Mouse (Mus musculus) hindbrain, embryonic 14.5 days (tissue): ENCODE results near the gene Popdc2. TPM values are rescaled to one million over a fixed set of nuclear protein-coding genes. Genes with fewer than 3 reads are reported as not detected.
"Not testable (repeated sequence)": the region's sequence is repeated elsewhere in the genome, so short reads cannot be mapped to it uniquely, and the experiment has no call there.

Source experiments
- ATAC-seq: fragments of 200-750 bp; cut with Nextera tagmentation; 2 replicates; pipeline ENCODE4 v1.8.0; 2017; ENCODE audit warnings: moderate number of reproducible peaks, mild to moderate bottlenecking, moderate TSS enrichment, moderate library complexity; ENCODE audit not compliant: low FRiP score
- DNase-seq: peaks from one replicate; pipeline ENCODE4 v3.0.0-alpha.2; 2015; ENCODE audit warnings: low spot score
- H3K27ac ChIP-seq: fragments of 300-500 bp; sonication (generic); 2 replicates; pipeline ENCODE4 v1.5.1; 2014; ENCODE audit warnings: mild to moderate bottlenecking, moderate library complexity
- H3K27me3 ChIP-seq: fragments of 300-500 bp; sonication (generic); 2 replicates; pipeline ENCODE4 v1.6.1; 2014; ENCODE audit warnings: mild to moderate bottlenecking, low read length, mixed read lengths; ENCODE audit not compliant: control insufficient read depth, insufficient read depth
- H3K36me3 ChIP-seq: fragments of 300-500 bp; sonication (generic); replicated peaks from 2 replicates; pipeline ENCODE4 v1.6.1; 2014; ENCODE audit not compliant: control insufficient read depth, insufficient read depth
- H3K4me1 ChIP-seq: fragments of 300-500 bp; sonication (generic); replicated peaks from 2 replicates; pipeline ENCODE4 v1.6.1; 2014; ENCODE audit warnings: antibody characterized with exemption, low read length, mixed read lengths; ENCODE audit not compliant: control insufficient read depth, insufficient read depth
- H3K4me2 ChIP-seq: fragments of 300-500 bp; sonication (generic); replicated peaks from 2 replicates; pipeline ENCODE4 v1.6.1; 2014; ENCODE audit warnings: mild to moderate bottlenecking, moderate library complexity
- H3K4me3 ChIP-seq: fragments of 300-500 bp; sonication (generic); replicated peaks from 2 replicates; pipeline ENCODE4 v1.5.1; 2014; ENCODE audit warnings: mild to moderate bottlenecking, low read length
- H3K9ac ChIP-seq: fragments of 300-500 bp; sonication (generic); 2 replicates; pipeline ENCODE4 v1.6.1; 2014
- H3K9me3 ChIP-seq: fragments of 300-500 bp; sonication (generic); 2 replicates; pipeline ENCODE4 v1.6.1; 2016; ENCODE audit warnings: low read length; ENCODE audit not compliant: control insufficient read depth
- WGBS: fragments of 180-500 bp; shearing (Covaris S2); extraction: QIAGEN DNeasy Blood & Tissue Kit; methylation state at CpG from one replicate; pipeline ENCODE4 v1.1.7; 2014; 5-methylcytosine and 5-hydroxymethylcytosine counted together
- polyA plus RNA-seq: library from polyadenylated mRNA; unstranded; fragments of >200 nt; fragmentation: Nextera tagmentation; extraction: Ambion mirVana; gene quantifications from 2 replicates; pipeline ENCODE4 v1.2.1, GENCODE M21; 2014

The Popdc2 gene
- polyA plus RNA-seq: 0.24 and 0.26 TPM in 2 replicates

DNA sequence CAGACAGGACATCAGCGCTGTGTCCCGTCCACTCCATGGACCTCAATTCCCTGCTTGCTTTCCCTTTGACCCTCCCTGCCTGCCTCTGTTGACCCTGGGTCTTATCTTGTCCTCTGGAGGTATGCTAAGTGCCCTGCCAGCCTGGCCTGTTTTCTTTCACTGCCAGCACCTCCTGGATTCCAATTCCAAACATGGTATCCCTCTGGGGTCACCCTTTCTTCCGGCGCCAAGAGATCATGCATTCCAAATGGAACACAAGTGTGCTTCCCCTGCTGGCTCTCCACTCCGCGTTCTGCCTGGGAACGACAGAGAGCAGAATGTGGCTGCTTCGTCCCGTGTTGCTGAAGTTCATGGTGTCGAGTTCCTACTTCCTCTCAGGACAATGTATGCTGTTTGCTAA lies at the start of gene Popdc2:
Popdc2 (plus strand) TSS at position 277 of the 400 bp plus-strand sequence.
- no peak within 1 kb of the TSS for H3K4me2 ChIP-seq
- 68% methylated on average over 10 of the region's 10 CpGs for WGBS
- H3K27me3 ChIP-seq: no peaks in the 10 kb centered on the region
- no peaks in the 10 kb centered on the region for H3K4me1 ChIP-seq
- no peak for DNase-seq
- no peak for ATAC-seq
- H3K4me3 ChIP-seq: no peak within 1 kb of the TSS
- H3K9ac ChIP-seq: no peak within 1 kb of the TSS
- no peaks in the 10 kb centered on the region for H3K9me3 ChIP-seq
- no peak within 1 kb of the TSS for H3K27ac ChIP-seq
- H3K36me3 ChIP-seq: no peaks in the 10 kb centered on the region

DNA sequence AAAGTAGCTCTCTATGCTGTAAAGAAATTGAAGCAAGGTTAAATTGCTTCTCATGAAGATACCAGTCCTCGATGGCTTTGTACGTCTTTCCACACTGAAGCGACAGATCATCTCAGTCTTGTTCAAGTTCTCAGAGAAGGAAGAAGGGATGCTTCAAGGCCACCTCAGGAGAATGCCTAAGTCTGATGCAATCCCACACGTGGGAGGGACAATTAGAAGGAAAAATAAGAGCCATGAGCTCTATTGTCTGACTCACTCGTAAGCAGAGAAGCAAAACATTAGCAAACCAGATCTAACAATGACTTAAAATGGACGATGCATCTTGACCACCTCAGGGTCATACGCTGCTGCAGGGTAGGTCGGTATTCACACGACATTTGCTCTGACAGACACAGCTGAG lies 43.5 kb upstream of the Popdc2 start:
- Histone ChIP-seq H3K4me2 (no peak overlapping the region), H3K27me3 (no peaks in the 10 kb centered on the region), H3K9ac (no peak overlapping the region), H3K27ac (no peak overlapping the region), H3K36me3 (no peaks in the 10 kb centered on the region), H3K4me1 (no peaks in the 10 kb centered on the region), H3K4me3 (no peak overlapping the region), H3K9me3 (no peaks in the 10 kb centered on the region)
- ATAC-seq (no peak), DNase-seq (no peak)
- 82% methylated on average over 9 of the region's 9 CpGs for WGBS

DNA sequence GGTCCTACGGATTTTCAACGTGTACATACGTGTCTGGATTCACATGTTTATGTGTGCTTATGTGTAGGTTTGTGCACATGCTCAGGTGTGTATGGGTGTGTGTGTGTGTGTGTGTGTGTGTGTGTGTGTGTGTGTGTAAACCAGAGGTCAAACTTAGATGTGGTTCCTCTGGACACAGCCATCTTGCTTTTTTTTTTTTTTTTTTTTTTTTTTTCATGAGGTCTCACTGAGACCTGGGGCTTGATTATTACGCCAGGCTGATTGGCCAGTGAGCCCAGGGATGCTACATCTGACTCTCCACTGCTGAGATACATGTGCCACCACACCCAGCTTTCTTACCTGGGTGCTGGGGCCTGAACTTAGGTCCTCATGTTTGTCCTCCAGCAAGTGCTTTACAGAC lies 42.9 kb upstream of the Popdc2 start:
- Histone ChIP-seq H3K4me2 (no peak overlapping the region), H3K27ac (no peak overlapping the region), H3K27me3 (no peaks in the 10 kb centered on the region), H3K4me1 (no peaks in the 10 kb centered on the region), H3K4me3 (no peak overlapping the region), H3K9ac (no peak overlapping the region), H3K36me3 (no peaks in the 10 kb centered on the region), H3K9me3 (no peaks in the 10 kb centered on the region)
- ATAC-seq (no peak), DNase-seq (no peak)
- WGBS: 89% methylated on average over 4 of the region's 4 CpGs

GRCm38 (mm10) chr16:38321452-38321935 lies 40.5 kb upstream of the Popdc2 start:
- Histone ChIP-seq H3K4me2 (peak overlapping the region; percentile 47), H3K9me3 (no peaks in the 10 kb centered on the region), H3K27ac (no peak overlapping the region), H3K27me3 (no peaks in the 10 kb centered on the region), H3K4me3 (peak overlapping the region; percentile 18; the same call in 1 of the 2 replicates), H3K4me1 (no peaks in the 10 kb centered on the region), H3K36me3 (no peaks in the 10 kb centered on the region), H3K9ac (peak overlapping the region; percentile 45; the same call in 1 of the 2 replicates)
- peak; percentile 77 for ATAC-seq
- peak; percentile 82 for DNase-seq
- 27% methylated on average over 15 of the region's 17 CpGs for WGBS

DNA sequence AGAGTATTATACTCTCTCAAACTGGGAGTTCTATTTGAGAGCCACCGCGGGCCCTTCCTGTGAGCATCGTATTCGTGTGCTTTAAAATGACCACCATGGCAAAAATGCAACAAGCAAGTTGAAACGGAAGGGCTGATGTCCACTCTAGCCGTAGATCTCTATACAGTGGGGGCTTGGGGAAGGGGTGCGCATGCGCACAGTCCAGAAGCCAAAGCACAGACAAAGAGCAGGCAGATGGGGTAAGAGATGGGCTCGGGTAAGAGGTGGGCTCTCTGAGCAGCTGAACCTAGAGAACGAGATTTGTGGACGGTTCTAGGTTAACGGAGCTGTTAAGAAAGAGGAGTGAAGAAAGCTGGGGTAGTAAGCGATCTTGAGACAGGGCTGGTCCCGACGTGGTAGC lies 37.7 kb upstream of the Popdc2 start:
- ATAC-seq (no peak), DNase-seq (no peak)
- Histone ChIP-seq H3K9ac (no peak overlapping the region), H3K27me3 (no peaks in the 10 kb centered on the region), H3K27ac (no peak overlapping the region), H3K4me3 (no peak overlapping the region), H3K9me3 (no peaks in the 10 kb centered on the region), H3K4me1 (no peaks in the 10 kb centered on the region), H3K36me3 (no peaks in the 10 kb centered on the region), H3K4me2 (no peak overlapping the region)
- 93% methylated on average over 15 of the region's 15 CpGs for WGBS

- Histone ChIP-seq H3K36me3 (no peaks in the 10 kb centered on the region), H3K9ac (no peak overlapping the region), H3K4me3 (no peak overlapping the region), H3K27ac (no peak overlapping the region), H3K4me1 (no peaks in the 10 kb centered on the region), H3K9me3 (no peaks in the 10 kb centered on the region), H3K27me3 (no peaks in the 10 kb centered on the region), H3K4me2 (no peak overlapping the region)
- ATAC-seq (no peak), DNase-seq (no peak)
- WGBS: 80% methylated on average over 11 of the region's 11 CpGs
Observed at GRCm38 (mm10) chr16:38326778-38327397, 35.1 kb upstream of the Popdc2 start.

DNA sequence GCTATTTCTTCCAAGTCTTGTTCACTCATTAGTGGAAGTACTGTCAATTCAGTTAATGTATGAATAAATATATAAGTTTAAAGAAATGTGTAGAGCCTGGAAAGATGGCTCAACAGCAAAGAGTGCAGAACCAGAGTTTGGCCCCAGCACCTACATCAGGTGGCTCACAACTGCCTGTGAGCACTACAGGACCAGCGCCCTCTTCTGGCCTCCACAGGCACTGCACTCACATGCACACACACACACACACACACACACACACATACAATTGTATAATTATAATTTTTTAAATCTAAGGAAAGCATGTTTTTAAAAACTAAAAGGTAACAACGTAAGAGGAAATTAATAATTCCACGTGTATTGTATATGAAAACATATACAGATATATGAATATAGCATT lies 32.7 kb upstream of the Popdc2 start:
- Histone ChIP-seq H3K27ac (no peak overlapping the region), H3K4me2 (no peak overlapping the region), H3K9me3 (no peaks in the 10 kb centered on the region), H3K36me3 (no peaks in the 10 kb centered on the region), H3K9ac (no peak overlapping the region), H3K4me3 (no peak overlapping the region), H3K4me1 (no peaks in the 10 kb centered on the region), H3K27me3 (no peaks in the 10 kb centered on the region)
- ATAC-seq (no peak), DNase-seq (no peak)
- WGBS: 84% methylated on average over 3 of the region's 3 CpGs

DNA sequence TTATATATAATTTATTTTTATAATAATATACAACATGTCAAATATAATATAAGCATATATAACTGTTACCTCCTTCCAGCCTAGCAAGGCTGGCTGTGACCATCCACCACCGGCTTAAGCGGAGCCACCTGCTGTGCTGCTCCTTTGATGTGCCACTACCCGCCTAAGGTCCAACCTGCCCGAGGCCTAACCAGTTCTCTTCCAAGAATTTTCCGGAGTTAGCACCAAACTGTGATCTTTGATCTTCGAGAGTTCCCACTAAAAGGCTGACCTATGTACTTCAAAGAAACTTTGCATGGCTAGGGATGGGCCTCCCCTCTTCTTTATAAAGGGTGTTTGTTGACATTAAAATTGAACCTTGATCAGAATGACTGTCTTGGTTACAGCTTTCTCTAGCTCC lies 27.6 kb upstream of the Popdc2 start:
- H3K4me1 ChIP-seq: no peaks in the 10 kb centered on the region
- no peak overlapping the region for H3K27ac ChIP-seq
- DNase-seq (no peak), ATAC-seq (no peak)
- no peak overlapping the region for H3K4me3 ChIP-seq
- no peaks in the 10 kb centered on the region for H3K36me3 ChIP-seq
- H3K4me2 ChIP-seq: no peak overlapping the region
- no peak overlapping the region for H3K9ac ChIP-seq
- 55% methylated on average over 6 of the region's 6 CpGs for WGBS
- H3K9me3 ChIP-seq: no peaks in the 10 kb centered on the region
- no peaks in the 10 kb centered on the region for H3K27me3 ChIP-seq

- not testable (repeated sequence) for ATAC-seq, H3K27me3 ChIP-seq, H3K4me3 ChIP-seq, H3K9me3 ChIP-seq, H3K27ac ChIP-seq, H3K4me1 ChIP-seq, H3K9ac ChIP-seq, H3K4me2 ChIP-seq, DNase-seq, H3K36me3 ChIP-seq
- WGBS: 86% methylated on average over 4 of the region's 4 CpGs
Observed at GRCm38 (mm10) chr16:38338077-38338476, 23.9 kb upstream of the Popdc2 start.
